Mouse (Mus musculus): ENCODE measurements around the gene Spop.

DNA sequence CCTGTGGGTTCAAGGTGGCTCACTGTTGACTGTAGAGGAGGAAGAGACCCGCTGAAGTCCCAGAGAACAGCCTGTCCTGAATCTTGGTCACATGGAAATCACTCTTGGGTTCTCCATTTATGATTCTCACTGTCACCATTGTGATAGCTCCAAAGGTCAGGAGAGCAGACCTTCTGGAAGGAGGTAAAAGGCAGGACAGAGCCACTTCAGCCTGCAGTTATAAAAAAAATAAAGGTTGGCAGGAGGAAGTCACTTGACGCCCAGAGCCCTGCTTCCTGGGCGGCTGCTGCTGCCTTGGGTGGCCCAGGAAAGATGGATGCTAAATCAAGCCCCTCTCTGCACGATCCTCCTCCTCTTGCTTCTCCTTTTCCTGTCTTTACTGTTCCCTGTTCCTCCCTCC, 86.5 kb downstream of the Spop start:
- TF ChIP-seq CTCF (IDR thresholded peaks at IDR 0.05): no peak
- TF ChIP-seq EP300 (IDR thresholded peaks at IDR 0.05): no peak

Measured in lung, postnatal 0 days (tissue).